Mouse (Mus musculus): ENCODE measurements around the gene Ahr. TPM values are rescaled to one million over a fixed set of nuclear protein-coding genes. Genes with fewer than 3 reads are reported as not detected.

Gene Ahr
- polyA plus RNA-seq, 1 experiment from 2014 or later = 7.0 TPM

DNA sequence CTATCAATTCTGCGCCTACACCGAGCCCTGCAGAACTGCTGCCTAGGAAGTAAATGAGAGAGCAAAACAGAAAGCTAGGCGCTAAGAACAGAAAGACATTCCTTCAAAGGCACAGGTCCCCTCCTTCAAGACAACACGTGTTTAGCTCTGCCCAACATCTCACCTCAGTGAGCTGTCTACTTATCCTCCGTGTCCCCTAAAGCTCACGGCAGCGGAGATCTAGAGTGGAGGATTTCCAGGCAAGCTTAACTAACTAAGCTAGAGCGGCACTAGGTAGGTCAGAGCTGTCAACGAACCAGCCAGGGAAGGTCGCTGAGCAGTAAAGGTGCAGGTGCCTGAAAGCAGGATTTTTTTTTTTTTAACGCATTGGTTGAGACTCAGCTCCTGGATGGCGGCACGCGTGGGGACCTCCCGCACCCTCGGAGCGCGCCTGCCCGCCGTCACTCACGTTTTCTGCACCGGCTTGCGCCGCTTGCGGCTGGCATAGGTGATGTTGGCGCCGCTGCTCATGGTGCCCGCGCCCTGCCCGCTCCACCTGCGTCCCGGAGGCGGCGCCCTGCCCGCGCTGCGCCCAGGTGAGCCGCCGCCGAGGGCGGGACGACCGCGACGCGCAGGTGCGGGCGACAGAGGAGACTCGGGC, 604 bp downstream of the Ahr start:
- Histone ChIP-seq H3K4me1 (peaks cover 11% of the 10 kb centered on the region; the same call in 1 of the 2 replicates), H3K4me3 (replicated peaks) (peak overlapping the region; percentile 86), H3K9me3 (replicated peaks) (no peaks in the 10 kb centered on the region), H3K27me3 (no peaks in the 10 kb centered on the region), H3K36me3 (no peaks in the 10 kb centered on the region), H3K27ac (peak overlapping the region; percentile 73), H3K4me2 (peak overlapping the region; percentile 99), H3K9ac (peak overlapping the region; percentile 71)
- 1% methylated on average over 49 of the region's 49 CpGs for WGBS
- ATAC-seq (replicated peaks; ENCODE audit: low FRiP score) = peak; percentile 73

DNA sequence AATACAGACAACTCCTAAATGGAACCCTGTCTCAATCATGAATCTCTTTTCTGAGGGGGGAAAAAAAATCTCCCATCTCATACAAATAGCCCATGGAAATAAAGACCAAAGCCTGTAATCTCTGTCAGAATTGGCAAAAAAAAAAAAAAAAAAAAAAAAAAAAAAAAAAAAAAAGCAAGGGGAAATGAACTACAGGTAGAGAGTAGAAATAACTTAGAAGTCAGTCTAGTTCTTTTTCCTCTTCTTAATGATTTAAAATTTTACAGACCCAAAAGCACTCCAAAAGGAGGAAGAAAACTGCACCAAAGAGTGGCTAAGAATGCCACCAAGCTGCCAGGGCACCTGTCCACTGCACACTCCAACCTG, 1.1 kb downstream of the Ahr start:
- H3K27ac ChIP-seq = peak overlapping the region; percentile 73; the same call in 1 of the 2 replicates

DNA sequence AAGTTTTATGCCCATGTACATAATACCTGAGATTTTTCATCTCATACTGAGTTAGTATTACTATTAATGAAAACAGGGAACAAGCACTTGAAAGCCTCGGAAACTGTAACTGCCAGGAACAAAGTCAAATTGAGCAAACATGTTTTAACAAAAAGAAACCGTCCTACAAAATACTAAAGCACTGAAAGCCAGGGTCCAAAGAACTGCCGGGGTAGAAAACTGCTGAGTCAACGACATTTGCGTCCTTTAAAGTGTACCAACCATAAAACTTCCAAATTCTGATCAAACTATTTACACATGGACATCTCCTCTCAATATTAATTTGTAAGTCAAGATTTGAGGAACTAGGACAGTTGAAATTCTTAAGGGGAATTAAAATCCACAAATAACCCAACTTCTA, 1.7 kb downstream of the Ahr start:
- 58% methylated on average over 5 of the region's 5 CpGs for WGBS
- H3K4me3 ChIP-seq (replicated peaks) = peak overlapping the region; percentile 27
- H3K27ac ChIP-seq = no peak overlapping the region
- no peaks in the 10 kb centered on the region for H3K27me3 ChIP-seq
- H3K4me2 ChIP-seq = peak overlapping the region; percentile 99
- H3K4me1 ChIP-seq = peaks cover 11% of the 10 kb centered on the region; the same call in 1 of the 2 replicates
- H3K36me3 ChIP-seq = no peaks in the 10 kb centered on the region
- H3K9ac ChIP-seq = no peak overlapping the region
- H3K9me3 ChIP-seq (replicated peaks) = no peaks in the 10 kb centered on the region
- no peak for ATAC-seq (replicated peaks; ENCODE audit: low FRiP score)

More for the DNA sequence above, 1.1 kb downstream of the Ahr start:
- ATAC-seq (replicated peaks; ENCODE audit: low FRiP score) = no peak
- H3K4me3 ChIP-seq (replicated peaks) = peak overlapping the region; percentile 86
- H3K27me3 ChIP-seq = no peaks in the 10 kb centered on the region
- no peaks in the 10 kb centered on the region for H3K9me3 ChIP-seq (replicated peaks)
- peak overlapping the region; percentile 99 for H3K4me2 ChIP-seq
- peak overlapping the region; percentile 71 for H3K9ac ChIP-seq
- H3K4me1 ChIP-seq = peaks cover 11% of the 10 kb centered on the region; the same call in 1 of the 2 replicates
- H3K36me3 ChIP-seq = no peaks in the 10 kb centered on the region

DNA sequence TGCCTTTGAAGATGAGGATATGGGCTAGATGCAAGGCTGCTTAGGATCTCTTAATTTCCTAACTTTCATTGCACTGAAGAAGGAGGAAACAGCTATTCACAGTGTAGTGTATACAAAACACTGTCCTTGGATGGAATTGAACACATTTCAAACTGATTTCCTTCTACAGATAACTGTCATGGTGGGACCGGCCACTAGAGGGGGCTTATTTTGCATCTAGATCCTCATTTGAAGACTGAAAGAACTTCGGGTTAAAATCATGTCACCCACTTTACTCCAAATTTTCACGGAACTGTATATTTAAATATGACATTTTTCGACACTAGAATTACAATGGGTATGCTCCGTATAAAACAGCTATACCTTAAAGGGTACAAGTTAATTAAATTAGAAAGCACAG, 2.7 kb downstream of the Ahr start:
- no peaks in the 10 kb centered on the region for H3K9me3 ChIP-seq (replicated peaks)
- H3K36me3 ChIP-seq = no peaks in the 10 kb centered on the region
- H3K9ac ChIP-seq = no peak overlapping the region
- no peaks in the 10 kb centered on the region for H3K27me3 ChIP-seq
- no peak overlapping the region for H3K27ac ChIP-seq
- H3K4me3 ChIP-seq (replicated peaks) = no peak overlapping the region
- peaks cover 11% of the 10 kb centered on the region; the same call in 1 of the 2 replicates for H3K4me1 ChIP-seq
- 22% methylated on average over 5 of the region's 5 CpGs for WGBS
- peak overlapping the region; percentile 36 for H3K4me2 ChIP-seq
- ATAC-seq (replicated peaks; ENCODE audit: low FRiP score) = no peak

DNA sequence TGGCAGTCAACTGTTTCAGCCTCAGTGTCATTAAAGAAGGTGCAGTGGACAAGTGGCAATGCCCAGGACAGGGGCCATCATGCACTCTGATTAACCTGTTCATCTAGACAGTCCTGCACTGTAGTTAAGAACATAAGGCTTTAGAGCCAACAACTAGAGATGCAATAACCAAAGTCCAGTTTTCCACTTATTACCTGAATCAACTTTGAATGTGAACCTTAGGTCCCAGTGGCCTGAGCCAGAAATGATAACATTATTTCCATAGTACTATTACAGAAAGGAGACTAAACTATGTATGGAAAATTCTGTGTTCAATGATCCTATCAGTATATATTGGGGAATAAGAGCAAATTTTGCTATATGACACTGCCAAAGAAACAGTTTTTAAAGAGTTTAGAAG, 4.3 kb downstream of the Ahr start:
- no peaks in the 10 kb centered on the region for H3K9me3 ChIP-seq (replicated peaks)
- no peak for ATAC-seq (replicated peaks; ENCODE audit: low FRiP score)
- H3K4me2 ChIP-seq = no peak overlapping the region
- no peak overlapping the region for H3K4me3 ChIP-seq (replicated peaks)
- no peak overlapping the region for H3K9ac ChIP-seq
- H3K36me3 ChIP-seq = no peaks in the 10 kb centered on the region
- H3K4me1 ChIP-seq = peaks cover 13% of the 10 kb centered on the region; the same call in 1 of the 2 replicates
- no peak overlapping the region for H3K27ac ChIP-seq
- H3K27me3 ChIP-seq = no peaks in the 10 kb centered on the region

DNA sequence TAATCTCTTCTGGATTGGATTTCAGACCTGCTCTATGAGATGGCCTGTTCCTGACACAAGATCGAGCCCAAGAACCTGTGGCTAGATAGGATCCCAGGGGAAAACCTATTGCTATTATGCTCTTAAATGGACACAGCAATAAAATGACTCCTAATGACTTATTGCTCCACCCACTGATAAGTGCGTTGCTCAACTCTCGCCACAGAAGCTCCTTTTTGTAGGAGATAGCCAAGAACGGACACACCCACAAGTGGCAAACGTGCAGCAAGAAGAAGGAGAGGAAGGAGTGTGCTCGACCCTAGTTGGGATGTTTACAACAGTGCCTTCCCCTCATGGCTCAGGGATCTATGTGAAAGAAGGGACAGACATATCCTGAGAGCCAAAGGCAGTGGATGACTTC, 7.4 kb downstream of the Ahr start:
- H3K27ac ChIP-seq = no peak overlapping the region
- no peaks in the 10 kb centered on the region for H3K9me3 ChIP-seq (replicated peaks)
- WGBS = 60% methylated on average over 6 of the region's 6 CpGs
- peaks cover 11% of the 10 kb centered on the region; the same call in 1 of the 2 replicates for H3K36me3 ChIP-seq
- H3K9ac ChIP-seq = no peak overlapping the region
- H3K4me3 ChIP-seq (replicated peaks) = no peak overlapping the region
- no peak for ATAC-seq (replicated peaks; ENCODE audit: low FRiP score)
- no peak overlapping the region for H3K4me2 ChIP-seq
- peaks cover 7% of the 10 kb centered on the region; the same call in 1 of the 2 replicates for H3K4me1 ChIP-seq
- H3K27me3 ChIP-seq = no peaks in the 10 kb centered on the region

DNA sequence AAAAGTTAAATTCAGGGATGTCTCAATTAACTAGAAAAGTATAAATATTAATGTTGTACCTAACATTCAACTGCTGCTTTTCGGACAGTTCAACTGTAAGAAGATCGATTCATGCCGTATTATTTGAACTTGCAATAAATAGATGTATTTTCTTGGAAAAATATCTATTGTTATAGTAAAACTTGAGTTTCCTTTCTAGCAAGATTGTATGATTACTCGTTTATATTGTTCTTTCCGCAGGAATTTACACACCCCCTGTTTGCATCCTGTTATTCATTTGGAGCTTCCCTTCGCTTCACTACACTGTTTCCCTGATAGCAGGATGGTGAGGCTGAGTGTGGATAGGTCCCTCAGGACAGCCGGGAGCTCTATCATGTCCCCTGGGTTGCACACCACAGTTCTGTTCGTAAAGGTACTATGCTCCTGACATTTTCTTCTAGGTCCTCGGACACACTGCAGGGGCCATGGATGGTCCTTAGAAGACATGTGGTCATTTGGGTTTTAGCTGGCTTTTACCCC, 12.2 kb downstream of the Ahr start:
- Histone ChIP-seq H3K4me3 (replicated peaks) (no peak overlapping the region), H3K36me3 (peaks cover 14% of the 10 kb centered on the region; the same call in 1 of the 2 replicates), H3K4me1 (0 out of 2 replicates have a peak, but pooled peaks cover 2% of the 10 kb centered on the region), H3K9me3 (replicated peaks) (no peaks in the 10 kb centered on the region), H3K4me2 (no peak overlapping the region), H3K9ac (no peak overlapping the region), H3K27ac (0 out of 2 replicates have a peak overlapping the region, but pooled peaks have one; percentile 32), H3K27me3 (no peaks in the 10 kb centered on the region)
- no peak for ATAC-seq (replicated peaks; ENCODE audit: low FRiP score)
- WGBS = 75% methylated on average over 9 of the region's 9 CpGs

DNA sequence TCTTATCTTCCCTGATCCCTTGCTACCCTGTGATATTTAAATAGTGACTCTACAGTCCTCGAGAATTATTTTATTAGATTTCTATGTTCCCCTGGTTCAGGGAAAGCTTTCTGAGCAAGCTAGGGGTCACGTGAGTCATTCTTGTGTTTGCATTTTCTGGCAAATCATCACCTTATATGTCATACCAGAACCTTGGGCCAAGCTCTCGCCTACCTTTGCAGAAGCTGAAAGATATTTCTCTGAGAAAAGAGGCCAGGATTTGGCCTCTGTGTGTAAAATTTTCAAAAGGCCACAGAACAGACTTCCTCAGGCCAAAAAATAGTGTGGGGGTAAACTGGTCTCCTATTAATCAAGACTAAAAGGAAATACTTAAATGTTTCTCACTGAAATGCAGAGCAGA, 19.2 kb downstream of the Ahr start:
- H3K9me3 ChIP-seq (replicated peaks) = no peaks in the 10 kb centered on the region
- H3K9ac ChIP-seq = no peak overlapping the region
- no peaks in the 10 kb centered on the region for H3K27me3 ChIP-seq
- no peak overlapping the region for H3K4me2 ChIP-seq
- ATAC-seq (replicated peaks; ENCODE audit: low FRiP score) = no peak
- peaks cover 9% of the 10 kb centered on the region for H3K4me1 ChIP-seq
- no peak overlapping the region for H3K4me3 ChIP-seq (replicated peaks)
- peak overlapping the region; percentile 67; the same call in 1 of the 2 replicates for H3K27ac ChIP-seq
- H3K36me3 ChIP-seq = peaks cover 17% of the 10 kb centered on the region
- WGBS = 46% methylated on average over 3 of the region's 3 CpGs

DNA sequence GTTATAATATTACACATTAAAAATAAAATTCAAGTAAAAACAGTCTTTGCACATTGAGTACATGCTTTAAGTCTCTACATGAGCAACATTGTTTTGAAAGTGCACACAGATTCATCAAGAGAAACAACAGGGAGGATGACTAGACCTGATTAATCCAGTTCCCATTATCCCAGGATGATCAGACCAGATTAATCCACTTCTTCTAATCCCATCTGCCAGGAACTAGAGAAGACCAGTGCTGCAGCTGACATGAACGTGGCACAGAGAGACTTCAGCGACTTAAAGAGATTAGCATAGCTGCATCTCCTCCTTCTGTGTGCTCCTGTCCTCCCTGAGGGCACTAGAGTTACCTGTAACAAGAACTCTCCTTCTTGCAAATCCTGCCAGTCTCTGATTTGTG, 20.2 kb downstream of the Ahr start:
- Histone ChIP-seq H3K27ac (peak overlapping the region; percentile 67; the same call in 1 of the 2 replicates), H3K9ac (no peak overlapping the region), H3K36me3 (peaks cover 23% of the 10 kb centered on the region), H3K4me2 (no peak overlapping the region), H3K9me3 (replicated peaks) (no peaks in the 10 kb centered on the region), H3K4me3 (replicated peaks) (no peak overlapping the region), H3K4me1 (peaks cover 9% of the 10 kb centered on the region), H3K27me3 (no peaks in the 10 kb centered on the region)
- 70% methylated on average over 2 of the region's 2 CpGs for WGBS
- no peak for ATAC-seq (replicated peaks; ENCODE audit: low FRiP score)

DNA sequence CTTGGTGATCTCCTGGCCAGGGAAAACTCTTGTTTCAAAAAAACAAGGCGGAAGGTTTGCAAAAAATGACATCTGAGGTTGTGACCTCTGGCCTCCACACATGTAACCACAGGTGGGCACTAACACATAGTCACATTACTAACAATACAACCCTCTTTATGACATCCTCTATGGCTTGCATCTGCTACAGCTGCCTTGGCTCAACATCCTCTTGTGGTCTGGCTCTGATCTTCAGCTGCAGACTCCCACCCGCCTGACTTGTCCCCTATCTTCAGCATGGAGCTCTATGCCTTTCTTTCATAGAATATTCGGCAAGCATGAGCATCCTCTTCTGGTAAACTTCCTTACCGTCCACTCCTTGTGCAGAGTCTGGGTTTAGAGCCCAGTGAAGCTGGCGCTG, 24.1 kb downstream of the Ahr start:
- 89% methylated on average over 5 of the region's 5 CpGs for WGBS
- peaks cover 43% of the 10 kb centered on the region for H3K36me3 ChIP-seq
- H3K27me3 ChIP-seq = no peaks in the 10 kb centered on the region
- H3K4me3 ChIP-seq (replicated peaks) = no peak overlapping the region
- H3K4me2 ChIP-seq = no peak overlapping the region
- no peak for ATAC-seq (replicated peaks; ENCODE audit: low FRiP score)
- no peak overlapping the region for H3K9ac ChIP-seq
- peaks cover 5% of the 10 kb centered on the region for H3K4me1 ChIP-seq
- no peaks in the 10 kb centered on the region for H3K9me3 ChIP-seq (replicated peaks)
- H3K27ac ChIP-seq = no peak overlapping the region

DNA sequence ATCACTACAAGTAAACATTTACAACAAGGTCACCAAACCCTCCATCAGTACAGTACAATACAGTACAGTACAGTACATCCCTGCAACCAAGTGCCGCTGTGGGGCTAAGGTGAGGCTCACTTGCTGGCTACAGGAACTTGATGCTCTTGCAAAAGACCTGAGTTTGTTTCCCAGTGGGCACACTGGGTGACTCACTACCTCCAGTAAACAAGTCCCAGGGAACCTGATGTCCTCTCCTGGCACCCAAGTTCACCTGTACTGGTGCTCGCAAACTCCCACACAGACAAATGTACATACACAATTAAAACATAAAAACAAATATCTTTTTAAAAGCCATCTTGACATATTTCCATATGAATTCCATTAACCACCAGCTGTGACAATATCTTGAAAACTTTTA, 28.5 kb downstream of the Ahr start:
- Histone ChIP-seq H3K4me2 (no peak overlapping the region), H3K27me3 (no peaks in the 10 kb centered on the region), H3K36me3 (peaks cover 46% of the 10 kb centered on the region), H3K4me3 (replicated peaks) (no peak overlapping the region), H3K9me3 (replicated peaks) (no peaks in the 10 kb centered on the region), H3K27ac (no peak overlapping the region), H3K4me1 (no peaks in the 10 kb centered on the region), H3K9ac (no peak overlapping the region)
- no peak for ATAC-seq (replicated peaks; ENCODE audit: low FRiP score)
- 97% methylated on average over 2 of the region's 2 CpGs for WGBS

DNA sequence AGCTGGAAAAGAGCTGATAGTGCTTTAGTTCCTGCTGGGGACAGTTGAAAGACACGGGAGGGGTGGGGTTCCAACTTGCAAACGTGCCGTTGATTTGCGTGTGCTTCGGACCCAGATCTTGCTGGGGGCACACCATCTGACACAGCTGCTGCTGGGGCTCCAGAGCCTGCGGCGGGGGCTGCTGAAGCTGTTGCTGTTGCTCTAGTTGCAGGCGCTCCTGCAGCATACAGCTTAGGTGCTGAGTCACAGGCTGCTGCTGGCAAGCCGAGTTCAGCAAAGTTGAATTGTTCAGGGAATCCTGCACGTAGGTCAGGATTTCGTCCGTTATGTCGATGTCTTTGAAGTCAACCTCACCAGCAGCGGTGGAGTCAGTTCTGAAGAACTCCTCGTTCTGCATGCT, 30.8 kb downstream of the Ahr start:
- 83% methylated on average over 15 of the region's 15 CpGs for WGBS
- Histone ChIP-seq H3K9me3 (replicated peaks) (no peaks in the 10 kb centered on the region), H3K9ac (no peak overlapping the region), H3K4me2 (no peak overlapping the region), H3K27me3 (no peaks in the 10 kb centered on the region), H3K4me3 (replicated peaks) (no peak overlapping the region), H3K27ac (no peak overlapping the region), H3K36me3 (peaks cover 38% of the 10 kb centered on the region), H3K4me1 (no peaks in the 10 kb centered on the region)
- no peak for ATAC-seq (replicated peaks; ENCODE audit: low FRiP score)

DNA sequence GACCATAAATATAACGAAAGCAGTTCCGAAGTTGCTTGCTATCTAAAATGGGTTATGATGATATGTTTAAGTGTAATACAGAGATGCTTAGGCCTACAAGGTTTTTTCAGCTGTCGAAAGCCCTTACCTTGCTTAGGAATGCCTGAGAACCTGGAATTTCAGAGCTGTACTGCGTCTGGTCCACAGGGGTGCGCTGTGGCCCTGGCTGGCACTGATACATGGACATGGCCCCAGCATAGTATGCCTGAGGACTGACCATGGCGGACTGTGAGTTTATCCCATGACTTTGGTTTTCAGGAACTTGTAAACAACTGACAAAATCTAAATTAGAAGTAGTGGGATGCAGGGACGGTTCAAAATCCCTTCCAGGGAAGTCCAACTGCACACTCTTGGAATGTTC, 31.3 kb downstream of the Ahr start:
- no peaks in the 10 kb centered on the region for H3K27me3 ChIP-seq
- no peaks in the 10 kb centered on the region for H3K4me1 ChIP-seq
- no peaks in the 10 kb centered on the region for H3K9me3 ChIP-seq (replicated peaks)
- H3K9ac ChIP-seq = no peak overlapping the region
- peaks cover 36% of the 10 kb centered on the region for H3K36me3 ChIP-seq
- no peak for ATAC-seq (replicated peaks; ENCODE audit: low FRiP score)
- H3K27ac ChIP-seq = no peak overlapping the region
- no peak overlapping the region for H3K4me3 ChIP-seq (replicated peaks)
- WGBS = 87% methylated on average over 7 of the region's 7 CpGs
- no peak overlapping the region for H3K4me2 ChIP-seq
